Mouse (Mus musculus): Measurements from ENCODE around the gene Hipk1. TPM values are rescaled to one million over a fixed set of nuclear protein-coding genes. Genes with fewer than 3 reads are reported as not detected.

Gene Hipk1
- 24.4 TPM for polyA plus RNA-seq (2014; fragmentation: Illumina TruSeq; extraction: RNeasy Lipid Tissue Mini Kit (QIAGEN cat#74804); ENCODE audit: insufficient read depth, low read depth, low replicate concordance)

DNA sequence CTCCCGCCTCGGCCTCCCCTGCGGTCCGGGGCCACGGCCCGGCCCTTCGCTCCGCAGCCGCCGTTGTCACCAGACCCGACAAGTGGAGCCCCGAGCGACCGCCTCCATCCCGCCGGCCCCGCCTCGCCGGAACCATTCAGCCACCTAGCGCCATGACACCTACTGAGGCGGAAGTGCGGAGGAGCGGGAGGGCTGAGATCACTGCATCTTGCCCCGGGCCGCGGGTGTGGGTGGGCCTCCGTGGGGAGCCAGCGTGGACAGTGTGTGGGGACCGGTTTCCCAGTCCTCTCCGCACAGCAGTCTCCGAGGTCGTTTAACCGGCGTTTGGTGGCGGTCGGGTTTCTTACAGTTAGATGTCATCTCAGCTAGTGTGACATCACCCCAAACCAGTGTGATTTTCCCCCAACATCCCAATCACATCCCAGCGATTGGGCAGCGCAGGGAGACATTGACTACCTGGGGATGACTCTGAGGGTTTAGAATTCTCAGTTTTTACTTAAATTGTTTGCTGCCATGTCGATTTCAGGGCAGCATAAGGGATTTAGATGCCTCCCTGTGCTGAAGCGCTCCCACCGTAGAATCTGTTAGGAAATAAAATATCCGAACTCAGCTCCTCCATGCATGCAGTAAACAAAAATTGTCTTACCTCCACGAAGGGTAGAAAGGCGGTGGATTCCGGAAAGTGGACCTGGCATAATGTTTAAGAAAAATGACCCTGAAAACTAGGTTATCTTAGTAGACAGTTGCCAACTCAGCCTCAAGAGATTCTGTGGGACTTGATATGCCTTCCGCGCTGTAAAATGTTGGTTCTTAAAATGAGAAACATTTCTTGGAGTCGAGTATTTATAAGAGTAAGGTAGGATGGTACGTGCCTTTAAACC, at the start of gene Hipk1:
Gene Hipk1 (minus strand): TSS at position 334 of the 881 bp plus-strand sequence.

GRCm38 (mm10) chr3:103832426-103832825, 41.1 kb upstream of the Hipk1 start, which contains the start of gene Bcl2l15:
Gene Bcl2l15 (plus strand): TSS chr3:103832601.

DNA sequence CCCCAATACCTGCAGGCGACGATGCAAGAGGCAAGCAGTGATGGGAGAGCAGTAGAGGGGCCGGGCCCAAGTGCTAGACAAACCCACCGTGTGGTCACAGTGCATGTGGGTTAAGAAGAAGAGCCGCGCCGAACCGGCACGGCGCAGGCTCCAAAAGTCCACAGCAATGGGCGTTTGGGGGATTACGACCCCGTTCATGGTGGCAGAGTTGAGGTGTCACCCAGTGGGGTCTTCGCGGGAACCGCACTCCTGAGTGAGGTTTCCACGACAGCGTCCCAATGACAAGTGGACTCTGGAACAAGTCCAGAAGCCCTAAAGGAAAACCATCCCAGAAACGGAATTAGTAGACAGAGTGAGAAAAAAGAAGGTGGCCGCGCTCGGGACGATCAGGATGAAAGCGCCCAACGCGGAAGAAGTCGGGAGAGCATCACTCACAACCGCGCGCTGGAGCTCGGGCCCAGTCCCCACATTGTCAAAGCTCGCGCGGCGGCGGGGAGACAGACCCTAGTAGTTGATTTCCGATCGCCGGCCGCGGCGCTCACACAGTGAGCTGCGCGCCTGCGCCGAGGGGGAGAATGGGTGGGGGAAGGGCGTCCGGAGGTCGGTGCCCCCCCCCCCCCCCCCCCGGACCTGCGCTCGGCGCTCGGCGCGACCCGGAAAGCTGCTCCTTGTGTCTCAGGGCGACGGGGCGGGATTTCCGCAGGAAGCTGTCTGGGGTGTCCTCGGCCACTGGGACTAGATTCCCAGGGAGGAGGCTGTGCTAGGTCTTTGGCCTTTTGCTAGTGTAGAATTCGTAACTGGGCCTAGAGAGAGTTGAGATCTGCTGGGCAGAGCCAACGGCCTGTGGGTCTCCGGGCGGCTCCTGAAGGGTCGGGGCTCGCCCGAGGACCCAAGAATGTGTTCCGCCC, 17.8 kb upstream of the Hipk1 start, which contains the start of the genes Dclre1b, Ap4b1 and Gm43064:
Gene Dclre1b (minus strand): TSS at position 554 of the 908 bp plus-strand sequence.
Gene Ap4b1 (plus strand): TSS at position 630 of the 908 bp plus-strand sequence.
Gene Gm43064 (plus strand): TSS at position 683 of the 908 bp plus-strand sequence.

GRCm38 (mm10) chr3:103739329-103739728, 52.0 kb downstream of the Hipk1 start, which contains the start of gene Gm10964:
Gene Gm10964 (plus strand): TSS chr3:103739366.

GRCm38 (mm10) chr3:103737778-103738571, 53.4 kb downstream of the Hipk1 start, which contains the start of gene Olfml3:
Gene Olfml3 (minus strand): TSS chr3:103738001.

Other genes with a start within 250 kb of the Hipk1 start
- gene Syt6, start 216.3 kb downstream of the Hipk1 start, polyA plus RNA-seq (2014; fragmentation: Illumina TruSeq; extraction: RNeasy Lipid Tissue Mini Kit (QIAGEN cat#74804); ENCODE audit: insufficient read depth, low read depth, low replicate concordance), result 0.27 TPM
- not detected for gene Atg4a-ps, start 145.5 kb downstream of the Hipk1 start, polyA plus RNA-seq (2014; fragmentation: Illumina TruSeq; extraction: RNeasy Lipid Tissue Mini Kit (QIAGEN cat#74804); ENCODE audit: insufficient read depth, low read depth, low replicate concordance)
- gene Olfml3, start 53.6 kb downstream of the Hipk1 start, polyA plus RNA-seq (2014; fragmentation: Illumina TruSeq; extraction: RNeasy Lipid Tissue Mini Kit (QIAGEN cat#74804); ENCODE audit: insufficient read depth, low read depth, low replicate concordance), result 46.2 TPM
- not detected for gene Gm10964, start 52.2 kb downstream of the Hipk1 start, polyA plus RNA-seq (2014; fragmentation: Illumina TruSeq; extraction: RNeasy Lipid Tissue Mini Kit (QIAGEN cat#74804); ENCODE audit: insufficient read depth, low read depth, low replicate concordance)
- 4.7 TPM for gene Dclre1b, start 17.9 kb upstream of the Hipk1 start, polyA plus RNA-seq (2014; fragmentation: Illumina TruSeq; extraction: RNeasy Lipid Tissue Mini Kit (QIAGEN cat#74804); ENCODE audit: insufficient read depth, low read depth, low replicate concordance)
- 7.8 TPM for gene Ap4b1, start 18.0 kb upstream of the Hipk1 start, polyA plus RNA-seq (2014; fragmentation: Illumina TruSeq; extraction: RNeasy Lipid Tissue Mini Kit (QIAGEN cat#74804); ENCODE audit: insufficient read depth, low read depth, low replicate concordance)
- gene Gm43064, start 18.0 kb upstream of the Hipk1 start, polyA plus RNA-seq (2014; fragmentation: Illumina TruSeq; extraction: RNeasy Lipid Tissue Mini Kit (QIAGEN cat#74804); ENCODE audit: insufficient read depth, low read depth, low replicate concordance), result not detected
- gene Bcl2l15, start 41.0 kb upstream of the Hipk1 start, polyA plus RNA-seq (2014; fragmentation: Illumina TruSeq; extraction: RNeasy Lipid Tissue Mini Kit (QIAGEN cat#74804); ENCODE audit: insufficient read depth, low read depth, low replicate concordance), result not detected
- 7.4 TPM for gene Ptpn22, start 68.2 kb upstream of the Hipk1 start, polyA plus RNA-seq (2014; fragmentation: Illumina TruSeq; extraction: RNeasy Lipid Tissue Mini Kit (QIAGEN cat#74804); ENCODE audit: insufficient read depth, low read depth, low replicate concordance)
- gene Rsbn1, start 122.6 kb upstream of the Hipk1 start, polyA plus RNA-seq (2014; fragmentation: Illumina TruSeq; extraction: RNeasy Lipid Tissue Mini Kit (QIAGEN cat#74804); ENCODE audit: insufficient read depth, low read depth, low replicate concordance), result 6.1 TPM
- gene Phtf1, start 176.5 kb upstream of the Hipk1 start, polyA plus RNA-seq (2014; fragmentation: Illumina TruSeq; extraction: RNeasy Lipid Tissue Mini Kit (QIAGEN cat#74804); ENCODE audit: insufficient read depth, low read depth, low replicate concordance), result 14.2 TPM

Measured in lung, adult 10 weeks (tissue).